Mouse (Mus musculus) liver, embryonic 12.5 days (tissue): Measurements from ENCODE around the gene Ankrd9. TPM values are rescaled to one million over a fixed set of nuclear protein-coding genes. Genes with fewer than 3 reads are reported as not detected.

Experiments
- ATAC-seq: fragments of 200-750 bp; cut with Nextera tagmentation; 2 replicates; pipeline ENCODE4 v1.8.0; 2017; ENCODE audit warnings: moderate number of reproducible peaks, mild to moderate bottlenecking, moderate library complexity
- H3K27ac ChIP-seq: fragments of 300-500 bp; sonication (generic); 2 replicates; pipeline ENCODE4 v1.5.1; 2016; ENCODE audit warnings: mild to moderate bottlenecking
- H3K27me3 ChIP-seq: fragments of 300-500 bp; sonication (generic); replicated peaks from 2 replicates; pipeline ENCODE4 v1.6.1; 2016; ENCODE audit warnings: mild to moderate bottlenecking, moderate library complexity
- H3K36me3 ChIP-seq: fragments of 300-500 bp; sonication (generic); 2 replicates; pipeline ENCODE4 v1.6.1; 2016; ENCODE audit warnings: mild to moderate bottlenecking, moderate library complexity
- H3K4me1 ChIP-seq: fragments of 300-500 bp; sonication (generic); 2 replicates; pipeline ENCODE4 v1.6.1; 2016
- H3K4me2 ChIP-seq: fragments of 300-500 bp; sonication (generic); 2 replicates; pipeline ENCODE4 v1.6.1; 2016; ENCODE audit warnings: mild to moderate bottlenecking, moderate library complexity
- H3K4me3 ChIP-seq: fragments of 300-500 bp; sonication (generic); 2 replicates; pipeline ENCODE4 v1.5.1; 2016; ENCODE audit warnings: mild to moderate bottlenecking, moderate library complexity
- H3K9ac ChIP-seq: fragments of 300-500 bp; sonication (generic); 2 replicates; pipeline ENCODE4 v1.6.1; 2016; ENCODE audit warnings: mild to moderate bottlenecking, moderate library complexity
- H3K9me3 ChIP-seq: fragments of 300-500 bp; sonication (generic); replicated peaks from 2 replicates; pipeline ENCODE4 v1.6.1; 2016; ENCODE audit warnings: mild to moderate bottlenecking, moderate library complexity
- WGBS: fragments of 180-500 bp; shearing (Covaris S2); methylation state at CpG from one replicate; pipeline ENCODE4 v1.1.7; 2016; ENCODE audit not compliant: insufficient replicate concordance; 5-methylcytosine and 5-hydroxymethylcytosine counted together
- polyA plus RNA-seq: library from polyadenylated mRNA; unstranded; fragments of >200 nt; fragmentation: Nextera tagmentation; extraction: Ambion mirVana; gene quantifications from 2 replicates; pipeline ENCODE4 v1.2.1, GENCODE M21; 2016

Gene Ankrd9
- polyA plus RNA-seq, 1 experiment from 2014 or later = 62.2 TPM

GRCm38 (mm10) chr12:110986536-110987425, 7.9 kb upstream of the Ankrd9 start:
- H3K27ac ChIP-seq = no peak overlapping the region
- WGBS = 77% methylated on average over 11 of the region's 11 CpGs

GRCm38 (mm10) chr12:110985141-110985540, 6.3 kb upstream of the Ankrd9 start:
- Histone ChIP-seq H3K9ac (no peak overlapping the region), H3K9me3 (no peaks in the 10 kb centered on the region), H3K27me3 (peaks cover 13% of the 10 kb centered on the region; the same call in 1 of the 2 replicates), H3K4me3 (no peak overlapping the region), H3K4me2 (no peak overlapping the region), H3K36me3 (no peaks in the 10 kb centered on the region), H3K4me1 (peaks cover 23% of the 10 kb centered on the region), H3K27ac (no peak overlapping the region)
- no peak for ATAC-seq
- 73% methylated on average over 9 of the region's 9 CpGs for WGBS

More at GRCm38 (mm10) chr12:110986536-110987425, 7.9 kb upstream of the Ankrd9 start:
- Histone ChIP-seq H3K9me3 (no peaks in the 10 kb centered on the region), H3K27me3 (0 out of 2 replicates have a peak, but pooled peaks cover 13% of the 10 kb centered on the region), H3K4me2 (no peak overlapping the region), H3K4me3 (no peak overlapping the region), H3K36me3 (no peaks in the 10 kb centered on the region), H3K9ac (no peak overlapping the region), H3K4me1 (peaks cover 31% of the 10 kb centered on the region)
- ATAC-seq = no peak

- Histone ChIP-seq H3K36me3 (no peaks in the 10 kb centered on the region), H3K4me2 (no peak overlapping the region), H3K4me1 (peaks cover 23% of the 10 kb centered on the region), H3K9ac (no peak overlapping the region), H3K4me3 (no peak overlapping the region), H3K27ac (no peak overlapping the region), H3K27me3 (peaks cover 13% of the 10 kb centered on the region; the same call in 1 of the 2 replicates), H3K9me3 (no peaks in the 10 kb centered on the region)
- ATAC-seq = no peak
- WGBS = 70% methylated on average over 4 of the region's 4 CpGs
Observed at GRCm38 (mm10) chr12:110984598-110984997, 5.8 kb upstream of the Ankrd9 start.

- H3K27ac ChIP-seq = no peak overlapping the region
- no peaks in the 10 kb centered on the region for H3K36me3 ChIP-seq
- 79% methylated on average over 8 of the region's 8 CpGs for WGBS
- no peak overlapping the region for H3K4me3 ChIP-seq
- no peaks in the 10 kb centered on the region for H3K9me3 ChIP-seq
- H3K4me2 ChIP-seq = no peak overlapping the region
- peaks cover 22% of the 10 kb centered on the region for H3K4me1 ChIP-seq
- no peak overlapping the region for H3K9ac ChIP-seq
- peaks cover 13% of the 10 kb centered on the region; the same call in 1 of the 2 replicates for H3K27me3 ChIP-seq
- ATAC-seq = no peak
Observed at GRCm38 (mm10) chr12:110983714-110984113, 4.9 kb upstream of the Ankrd9 start.

GRCm38 (mm10) chr12:110983083-110983482, 4.2 kb upstream of the Ankrd9 start:
- Histone ChIP-seq H3K27ac (no peak overlapping the region), H3K4me3 (no peak overlapping the region), H3K4me2 (no peak overlapping the region), H3K4me1 (peaks cover 23% of the 10 kb centered on the region), H3K36me3 (no peaks in the 10 kb centered on the region), H3K9ac (no peak overlapping the region), H3K9me3 (no peaks in the 10 kb centered on the region), H3K27me3 (peaks cover 13% of the 10 kb centered on the region; the same call in 1 of the 2 replicates)
- WGBS = 76% methylated on average over 8 of the region's 8 CpGs
- no peak for ATAC-seq

DNA sequence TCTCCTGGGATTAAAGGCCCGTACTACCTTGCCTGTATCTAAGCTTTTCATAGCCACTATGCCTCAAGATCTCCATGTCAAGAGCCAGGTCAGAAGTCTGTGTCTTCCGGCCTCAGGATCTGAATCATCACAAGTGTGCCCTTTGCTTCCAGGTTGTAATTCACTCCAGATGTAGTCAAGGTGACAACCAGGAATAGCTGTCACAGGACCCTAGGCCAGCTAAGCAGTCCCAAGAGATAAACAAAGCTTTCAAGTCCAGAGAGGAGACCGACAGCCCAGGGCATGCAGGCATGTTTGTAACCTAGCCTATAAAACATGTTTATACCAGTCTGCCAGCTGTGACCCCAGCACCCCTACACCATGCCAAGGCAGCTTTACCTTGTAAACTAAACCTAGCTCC, 2.9 kb upstream of the Ankrd9 start:
- peaks cover 13% of the 10 kb centered on the region for H3K36me3 ChIP-seq
- peaks cover 37% of the 10 kb centered on the region for H3K4me1 ChIP-seq
- H3K9me3 ChIP-seq = no peaks in the 10 kb centered on the region
- 78% methylated on average over 3 of the region's 3 CpGs for WGBS
- H3K4me2 ChIP-seq = no peak overlapping the region
- peaks cover 3% of the 10 kb centered on the region for H3K27me3 ChIP-seq
- H3K9ac ChIP-seq = no peak overlapping the region
- ATAC-seq = no peak
- H3K27ac ChIP-seq = no peak overlapping the region
- no peak overlapping the region for H3K4me3 ChIP-seq

DNA sequence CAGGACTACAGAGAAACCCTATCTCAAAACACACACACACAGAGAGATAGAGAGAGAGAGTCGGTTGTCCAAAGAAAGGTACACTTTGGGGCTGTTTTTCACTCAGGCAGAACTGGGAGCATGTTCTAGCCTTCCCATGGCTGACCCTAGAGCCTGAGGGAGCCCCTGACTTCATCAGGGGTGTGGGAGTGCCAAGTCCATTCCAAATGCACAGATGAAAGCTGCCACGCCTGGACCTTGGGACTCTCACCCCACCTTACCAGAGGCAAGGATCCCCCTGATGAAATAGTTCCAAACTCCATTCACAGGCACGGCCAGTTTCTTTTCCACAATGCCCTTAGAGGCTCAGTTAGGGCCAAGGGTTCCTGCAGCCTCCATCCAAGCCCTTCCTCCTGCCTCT, 968 bp upstream of the Ankrd9 start:
- Histone ChIP-seq H3K4me2 (peak overlapping the region; percentile 84), H3K9me3 (no peaks in the 10 kb centered on the region), H3K9ac (peak overlapping the region; percentile 74), H3K36me3 (peaks cover 32% of the 10 kb centered on the region), H3K4me3 (peak overlapping the region; percentile 93), H3K27ac (peak overlapping the region; percentile 89), H3K4me1 (peaks cover 56% of the 10 kb centered on the region), H3K27me3 (peaks cover 3% of the 10 kb centered on the region)
- WGBS = 51% methylated on average over 3 of the region's 3 CpGs
- ATAC-seq = no peak; the same call in 1 of the 2 replicates

GRCm38 (mm10) chr12:110977896-110978606, 789 bp downstream of the Ankrd9 start:
- peaks cover 44% of the 10 kb centered on the region for H3K36me3 ChIP-seq
- H3K4me3 ChIP-seq = peak overlapping the region; percentile 93
- peaks cover 68% of the 10 kb centered on the region for H3K4me1 ChIP-seq
- WGBS = 30% methylated on average over 14 of the region's 14 CpGs
- peaks cover 3% of the 10 kb centered on the region for H3K27me3 ChIP-seq
- H3K4me2 ChIP-seq = peak overlapping the region; percentile 84
- peak overlapping the region; percentile 98 for H3K27ac ChIP-seq
- no peak for ATAC-seq
- H3K9ac ChIP-seq = peak overlapping the region; percentile 99
- no peaks in the 10 kb centered on the region for H3K9me3 ChIP-seq

DNA sequence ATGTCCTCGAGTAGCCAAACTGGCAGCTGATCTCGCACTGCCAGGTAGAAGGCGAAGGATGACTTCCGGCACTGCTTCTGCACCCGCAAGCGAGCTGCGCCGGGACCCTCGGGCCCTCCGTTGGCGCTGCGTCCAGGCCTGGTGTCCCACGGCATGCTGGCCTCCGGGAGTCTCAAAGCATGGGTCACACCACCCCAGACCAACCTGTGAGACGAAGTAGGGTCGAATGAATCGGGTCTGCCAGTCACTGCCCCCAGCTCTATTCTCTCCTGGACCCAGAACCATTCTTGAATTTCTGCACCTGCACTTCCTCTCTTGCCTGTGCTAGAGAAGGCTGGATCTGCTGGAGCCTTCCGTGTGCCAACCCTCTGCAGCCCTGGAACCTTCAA, 1.5 kb downstream of the Ankrd9 start:
- Histone ChIP-seq H3K4me2 (peak overlapping the region; percentile 84), H3K4me3 (peak overlapping the region; percentile 93), H3K36me3 (peaks cover 50% of the 10 kb centered on the region), H3K4me1 (peaks cover 75% of the 10 kb centered on the region), H3K9ac (peak overlapping the region; percentile 99), H3K27me3 (no peaks in the 10 kb centered on the region; the same call in none of the 2 replicates), H3K27ac (peak overlapping the region; percentile 98), H3K9me3 (no peaks in the 10 kb centered on the region)
- 91% methylated on average over 18 of the region's 18 CpGs for WGBS
- no peak for ATAC-seq

DNA sequence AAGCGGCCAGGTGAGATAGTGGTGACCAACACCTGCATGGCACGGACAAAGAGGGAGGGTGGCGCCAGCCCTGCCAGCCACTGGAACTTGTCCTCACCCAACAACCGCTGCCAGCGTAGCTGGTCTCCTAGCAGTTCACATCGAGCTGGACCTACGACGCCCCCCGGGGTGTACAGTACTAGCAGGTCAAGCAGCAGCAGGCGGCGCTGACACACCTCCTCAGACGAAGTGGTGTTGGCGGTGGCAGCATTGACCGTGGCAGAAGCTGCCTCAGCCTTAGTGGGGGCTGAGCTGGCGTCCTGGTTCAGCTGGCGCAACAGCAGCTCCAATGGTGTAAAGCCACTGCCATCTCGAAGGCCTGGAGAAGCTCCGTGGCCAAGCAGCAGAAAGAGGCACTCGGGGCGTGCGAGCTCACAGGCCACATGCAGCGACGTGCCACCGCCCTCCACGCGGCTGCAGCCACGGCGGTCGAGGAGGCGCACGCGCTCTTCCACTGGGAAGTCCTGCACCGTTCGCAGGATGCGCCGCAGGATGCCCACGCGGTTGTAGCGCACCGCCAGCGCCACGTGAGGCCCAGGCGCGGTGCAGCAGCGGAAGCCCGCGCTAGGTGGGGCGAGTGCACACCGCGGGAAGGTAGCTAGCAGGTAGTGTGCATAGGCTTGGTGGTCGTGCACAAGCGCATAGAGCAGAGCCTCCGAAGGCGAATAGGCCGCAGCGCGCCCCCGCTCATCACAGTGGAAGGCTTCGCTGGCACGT, 2.1 kb downstream of the Ankrd9 start:
- Histone ChIP-seq H3K4me1 (peaks cover 81% of the 10 kb centered on the region), H3K4me3 (peak overlapping the region; percentile 93), H3K36me3 (peaks cover 53% of the 10 kb centered on the region), H3K9me3 (no peaks in the 10 kb centered on the region), H3K9ac (peak overlapping the region; percentile 99), H3K4me2 (peak overlapping the region; percentile 84), H3K27me3 (no peaks in the 10 kb centered on the region; the same call in none of the 2 replicates), H3K27ac (peak overlapping the region; percentile 98)
- no peak for ATAC-seq
- 86% methylated on average over 60 of the region's 60 CpGs for WGBS

GRCm38 (mm10) chr12:110975838-110976468, 2.9 kb downstream of the Ankrd9 start:
- H3K4me2 ChIP-seq = peak overlapping the region; percentile 84
- peak overlapping the region; percentile 93 for H3K4me3 ChIP-seq
- H3K36me3 ChIP-seq = peaks cover 58% of the 10 kb centered on the region
- ATAC-seq = no peak
- H3K27me3 ChIP-seq = no peaks in the 10 kb centered on the region; the same call in none of the 2 replicates
- WGBS = 74% methylated on average over 4 of the region's 4 CpGs
- peak overlapping the region; percentile 99 for H3K9ac ChIP-seq
- peak overlapping the region; percentile 98 for H3K27ac ChIP-seq
- H3K4me1 ChIP-seq = peaks cover 89% of the 10 kb centered on the region
- no peaks in the 10 kb centered on the region for H3K9me3 ChIP-seq
